Mouse (Mus musculus) embryonic facial prominence, embryonic 13.5 days (tissue): ENCODE results near the gene Zfp423. TPM values are rescaled to one million over a fixed set of nuclear protein-coding genes. Genes with fewer than 3 reads are reported as not detected.

Experiments
- ATAC-seq: fragments of 200-750 bp; cut with Nextera tagmentation; 2 replicates; pipeline ENCODE4 v1.8.0; 2017; ENCODE audit warnings: low read depth; ENCODE audit not compliant: insufficient number of reproducible peaks, insufficient read depth, low FRiP score, low TSS enrichment
- H3K27ac ChIP-seq: fragments of 300-500 bp; sonication (generic); 2 replicates; pipeline ENCODE4 v1.5.1; 2015; ENCODE audit warnings: moderate library complexity, mild to moderate bottlenecking, inconsistent platforms
- H3K27me3 ChIP-seq: fragments of 300-500 bp; sonication (generic); 2 replicates; pipeline ENCODE4 v1.6.1; 2015; ENCODE audit warnings: mild to moderate bottlenecking, inconsistent platforms
- H3K36me3 ChIP-seq: fragments of 300-500 bp; sonication (generic); 2 replicates; pipeline ENCODE4 v1.6.1; 2015; ENCODE audit warnings: mild to moderate bottlenecking, inconsistent platforms
- H3K4me1 ChIP-seq: fragments of 300-500 bp; sonication (generic); 2 replicates; pipeline ENCODE4 v1.6.1; 2015; ENCODE audit warnings: inconsistent platforms
- H3K4me2 ChIP-seq: fragments of 300-500 bp; sonication (generic); 2 replicates; pipeline ENCODE4 v1.6.1; 2015; ENCODE audit warnings: moderate library complexity, mild to moderate bottlenecking, inconsistent platforms
- H3K4me3 ChIP-seq: fragments of 300-500 bp; sonication (generic); 2 replicates; pipeline ENCODE4 v1.5.1; 2015; ENCODE audit warnings: mild to moderate bottlenecking, inconsistent platforms
- H3K9ac ChIP-seq: fragments of 300-500 bp; sonication (generic); 2 replicates; pipeline ENCODE4 v1.6.1; 2015; ENCODE audit warnings: mild to moderate bottlenecking, inconsistent platforms
- H3K9me3 ChIP-seq: fragments of 300-500 bp; sonication (generic); 2 replicates; pipeline ENCODE4 v1.6.1; 2016; ENCODE audit warnings: inconsistent platforms
- WGBS: fragments of 180-500 bp; shearing (Covaris S2); methylation state at CpG from one replicate; pipeline ENCODE4 v1.1.7; 2015; ENCODE audit warnings: mixed read lengths; 5-methylcytosine and 5-hydroxymethylcytosine counted together
- polyA plus RNA-seq: library from polyadenylated mRNA; unstranded; fragments of >200 nt; fragmentation: Nextera tagmentation; extraction: Ambion mirVana; gene quantifications from 2 replicates; pipeline ENCODE4 v1.2.1, GENCODE M21; 2015

Gene Zfp423
- polyA plus RNA-seq, 1 experiment from 2014 or later: 30.5 TPM

DNA sequence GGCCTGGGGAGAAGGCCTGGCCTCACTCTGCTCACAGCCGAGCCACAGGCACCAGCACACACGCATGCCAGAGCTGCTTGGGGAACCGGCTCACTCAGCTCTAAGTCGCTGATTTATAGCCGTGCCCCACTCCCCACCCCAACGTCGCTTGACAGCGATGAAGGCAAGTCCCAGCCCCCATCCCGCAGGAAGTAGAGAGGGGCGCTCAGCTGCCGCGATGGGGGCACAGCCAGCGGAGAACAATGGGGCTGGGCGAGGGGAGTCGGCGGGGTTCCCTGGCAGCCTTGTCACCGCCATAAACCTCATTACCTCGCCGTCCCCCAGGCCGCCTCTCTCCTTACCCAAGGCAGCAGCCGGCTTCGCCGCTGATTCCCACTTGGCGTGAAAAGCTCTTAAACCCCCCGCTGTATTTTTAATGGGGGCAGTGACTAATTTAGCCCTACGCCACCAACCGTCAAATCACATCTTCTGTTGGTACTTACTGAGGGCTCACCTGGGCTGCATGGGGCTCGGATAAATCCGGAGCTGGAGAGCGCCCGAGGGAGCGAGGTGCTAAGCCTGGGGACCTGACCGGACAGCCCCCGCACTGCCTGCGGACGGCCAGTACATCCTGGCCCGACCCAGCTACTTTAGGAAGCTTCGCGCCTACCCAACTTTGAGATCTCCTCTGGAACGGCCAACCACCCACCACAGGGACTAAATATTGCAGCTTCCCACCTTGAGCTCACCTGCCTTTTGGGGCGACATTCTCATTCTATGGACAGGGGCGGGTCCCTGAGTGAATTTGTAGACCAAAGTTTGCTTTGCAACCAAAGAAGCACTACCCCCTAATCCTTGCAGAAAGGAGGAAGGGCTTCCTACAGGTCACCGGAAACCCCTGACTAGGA is 299.1 kb downstream of the Zfp423 start:
- WGBS: 3% methylated on average over 43 of the region's 43 CpGs
- no peak for ATAC-seq
- no peaks in the 10 kb centered on the region for H3K9me3 ChIP-seq
- peak overlapping the region; percentile 31 for H3K4me3 ChIP-seq
- H3K27me3 ChIP-seq: peaks cover 48% of the 10 kb centered on the region
- 0 out of 2 replicates have a peak, but pooled peaks cover under 1% of the 10 kb centered on the region for H3K36me3 ChIP-seq
- peak overlapping the region; percentile 62 for H3K4me2 ChIP-seq
- no peak overlapping the region for H3K27ac ChIP-seq
- peaks cover 47% of the 10 kb centered on the region for H3K4me1 ChIP-seq
- H3K9ac ChIP-seq: peak overlapping the region; percentile 59

DNA sequence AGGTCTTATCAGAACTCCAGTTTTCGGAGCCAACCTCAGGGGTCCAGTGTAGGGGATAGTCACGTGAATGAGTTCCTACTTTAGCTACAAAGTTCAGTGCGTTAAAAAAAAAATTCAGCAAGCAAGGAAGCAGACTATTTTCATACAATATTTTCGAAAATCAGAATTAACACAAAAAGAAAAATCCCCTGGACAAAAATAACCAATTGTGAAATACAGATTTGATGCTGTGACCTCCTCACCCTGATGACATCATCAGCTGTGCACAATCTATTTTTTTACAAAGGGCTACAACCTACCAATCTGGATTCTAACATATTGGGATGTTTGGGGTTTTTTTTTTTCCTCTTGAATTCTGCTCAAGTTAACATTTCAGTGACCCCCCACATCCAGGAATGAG is 301.9 kb downstream of the Zfp423 start:
- Histone ChIP-seq H3K9ac (no peak overlapping the region), H3K4me3 (no peak overlapping the region), H3K27ac (no peak overlapping the region), H3K4me2 (no peak overlapping the region), H3K27me3 (peaks cover 35% of the 10 kb centered on the region), H3K9me3 (no peaks in the 10 kb centered on the region), H3K36me3 (no peaks in the 10 kb centered on the region), H3K4me1 (peaks cover 35% of the 10 kb centered on the region)
- ATAC-seq: no peak
- WGBS: 72% methylated on average over 4 of the region's 4 CpGs

DNA sequence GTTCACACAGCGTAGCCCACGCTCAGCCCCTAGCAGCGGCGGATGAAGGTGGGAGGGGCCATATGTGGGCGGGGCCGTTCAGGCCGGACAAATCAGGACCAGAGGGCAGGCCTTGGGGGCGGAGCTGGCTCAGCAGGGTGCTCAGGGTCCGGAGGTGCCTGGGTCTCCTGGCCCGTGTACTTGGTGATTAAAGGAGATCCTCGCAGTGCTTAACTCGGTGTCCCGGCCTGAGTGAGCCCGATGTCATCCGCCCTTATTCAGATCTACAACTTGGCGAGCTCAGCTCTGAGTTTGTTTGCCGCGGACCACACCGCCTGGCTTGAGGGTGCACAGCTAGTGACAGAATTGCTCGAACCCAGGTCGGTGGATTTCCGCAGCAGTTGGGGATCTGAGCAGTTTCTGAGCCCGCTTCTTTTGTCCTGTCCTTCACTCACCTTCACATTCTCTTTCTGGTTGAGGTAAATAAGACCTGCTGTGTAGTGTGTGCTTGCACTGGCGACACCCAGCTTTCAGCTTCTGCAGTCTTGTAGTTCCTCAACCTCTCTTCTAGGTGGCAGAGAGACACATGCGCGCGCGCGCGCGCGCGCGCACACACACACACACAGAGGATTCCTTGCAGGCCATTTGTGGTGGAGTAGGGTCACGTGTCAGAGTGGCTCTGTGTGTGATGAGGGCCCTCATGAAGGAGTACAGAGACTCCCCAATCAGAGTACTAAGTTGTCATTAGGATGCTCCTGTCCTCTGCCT is 302.7 kb downstream of the Zfp423 start:
- H3K36me3 ChIP-seq: no peaks in the 10 kb centered on the region
- no peaks in the 10 kb centered on the region for H3K9me3 ChIP-seq
- peak; percentile 73 for ATAC-seq
- peak overlapping the region; percentile 75 for H3K4me2 ChIP-seq
- peaks cover 29% of the 10 kb centered on the region for H3K27me3 ChIP-seq
- H3K27ac ChIP-seq: no peak overlapping the region
- H3K4me1 ChIP-seq: peaks cover 31% of the 10 kb centered on the region
- peak overlapping the region; percentile 47 for H3K4me3 ChIP-seq
- WGBS: 6% methylated on average over 35 of the region's 35 CpGs
- H3K9ac ChIP-seq: peak overlapping the region; percentile 56; the same call in 1 of the 2 replicates

DNA sequence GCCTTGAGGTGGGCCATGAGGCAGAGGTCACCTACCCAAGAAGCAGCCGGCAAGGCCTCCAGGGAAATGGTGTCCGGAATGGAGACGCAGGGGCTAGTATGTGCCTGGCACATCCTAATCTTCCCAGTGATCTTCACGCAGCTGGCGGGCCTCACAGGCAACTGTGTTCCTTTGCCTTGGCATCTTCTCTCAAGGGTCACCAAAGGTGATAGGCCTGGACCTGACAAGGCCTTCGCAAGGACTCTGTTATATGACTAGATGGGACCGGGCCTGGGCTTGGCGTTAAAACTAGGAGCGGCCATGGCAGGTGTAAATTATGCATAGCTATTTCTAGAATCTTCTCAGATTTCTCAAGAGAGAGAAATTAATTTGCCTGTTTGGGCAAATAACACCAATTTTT is 303.4 kb downstream of the Zfp423 start:
- H3K4me2 ChIP-seq: peak overlapping the region; percentile 75
- no peak overlapping the region for H3K9ac ChIP-seq
- no peaks in the 10 kb centered on the region for H3K9me3 ChIP-seq
- peaks cover 24% of the 10 kb centered on the region for H3K4me1 ChIP-seq
- ATAC-seq: no peak
- no peak overlapping the region for H3K27ac ChIP-seq
- 80% methylated on average over 9 of the region's 9 CpGs for WGBS
- peaks cover 22% of the 10 kb centered on the region for H3K27me3 ChIP-seq
- H3K4me3 ChIP-seq: no peak overlapping the region
- no peaks in the 10 kb centered on the region for H3K36me3 ChIP-seq

DNA sequence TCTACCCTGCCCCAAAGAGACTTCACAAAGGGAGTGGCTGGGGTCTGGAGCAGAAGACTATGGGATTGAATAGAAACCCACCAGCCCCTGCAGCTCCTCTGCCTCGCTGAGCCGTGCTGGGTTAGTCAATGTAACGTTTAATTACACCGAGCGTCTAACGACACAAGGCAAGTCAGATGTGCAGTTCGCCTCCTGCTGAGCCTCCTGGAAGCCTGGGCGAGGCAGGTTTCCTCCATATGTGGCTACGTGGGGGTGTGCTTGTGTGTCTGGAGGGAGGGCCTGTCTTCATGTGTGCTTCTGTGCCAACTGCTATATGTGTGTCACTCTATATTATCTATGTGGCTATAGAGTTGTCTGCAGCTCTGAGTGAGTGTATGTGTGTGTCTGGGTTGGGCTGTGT is 311.6 kb downstream of the Zfp423 start:
- H3K4me2 ChIP-seq: no peak overlapping the region
- H3K27me3 ChIP-seq: no peaks in the 10 kb centered on the region
- no peak overlapping the region for H3K27ac ChIP-seq
- no peaks in the 10 kb centered on the region for H3K36me3 ChIP-seq
- 66% methylated on average over 9 of the region's 9 CpGs for WGBS
- H3K9ac ChIP-seq: no peak overlapping the region
- peaks cover 29% of the 10 kb centered on the region for H3K4me1 ChIP-seq
- no peaks in the 10 kb centered on the region for H3K9me3 ChIP-seq
- no peak for ATAC-seq
- H3K4me3 ChIP-seq: no peak overlapping the region

DNA sequence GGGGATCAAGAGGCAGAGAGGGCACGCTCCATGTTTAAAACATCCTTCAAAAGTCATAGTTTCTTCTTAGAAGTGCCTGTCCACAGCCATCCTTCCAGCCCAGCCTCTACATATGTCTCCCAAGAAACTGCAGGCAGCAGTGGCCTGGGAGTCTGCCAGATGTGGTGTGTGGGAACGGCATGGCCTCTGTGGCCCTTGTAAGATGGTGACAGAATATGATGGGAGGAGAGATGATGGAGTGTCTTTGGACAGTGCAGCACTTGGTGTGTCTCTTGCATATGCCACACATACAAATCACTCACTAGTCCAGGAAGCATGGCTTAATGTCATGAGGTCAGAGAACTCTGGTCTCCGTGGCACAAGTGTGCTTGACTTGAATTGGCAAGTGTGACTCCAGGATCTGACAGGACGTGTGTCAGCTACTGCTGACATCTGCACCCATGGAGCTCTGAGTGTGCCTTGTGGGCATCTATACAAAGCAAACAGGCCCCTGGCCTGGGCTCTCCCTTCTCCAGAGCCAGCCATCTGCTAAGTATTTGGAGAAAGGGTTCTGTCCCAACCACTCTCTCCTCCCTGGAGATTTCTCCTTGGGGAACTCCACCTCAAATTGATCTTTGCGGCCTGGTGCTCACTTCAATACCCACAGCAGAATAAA is 313.4 kb downstream of the Zfp423 start:
- Histone ChIP-seq H3K9ac (no peak overlapping the region), H3K4me3 (no peak overlapping the region), H3K27me3 (no peaks in the 10 kb centered on the region), H3K36me3 (no peaks in the 10 kb centered on the region), H3K9me3 (no peaks in the 10 kb centered on the region), H3K4me2 (0 out of 2 replicates have a peak overlapping the region, but pooled peaks have one; percentile 39), H3K4me1 (peaks cover 29% of the 10 kb centered on the region), H3K27ac (peak overlapping the region; percentile 90)
- 57% methylated on average over 5 of the region's 5 CpGs for WGBS
- no peak for ATAC-seq

DNA sequence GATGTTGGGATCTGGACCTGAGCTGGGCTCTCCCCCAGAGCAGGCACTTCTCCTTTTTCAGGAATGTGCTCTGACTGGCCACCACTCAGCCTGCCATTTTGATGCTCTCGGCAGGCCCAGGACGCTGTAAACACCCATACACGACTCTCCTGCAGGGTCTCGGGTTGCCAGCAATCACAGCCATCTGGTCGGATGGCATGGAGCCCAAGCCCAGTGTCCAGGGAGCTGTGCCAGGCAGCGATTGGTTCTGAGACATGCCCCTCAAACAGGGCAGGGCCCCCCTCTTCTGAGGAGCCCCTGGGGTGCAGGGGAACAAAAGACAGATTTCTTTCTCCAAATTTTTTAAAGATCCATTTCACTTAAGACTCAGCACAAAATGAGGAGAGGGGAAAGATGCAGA is 314.0 kb downstream of the Zfp423 start:
- Histone ChIP-seq H3K36me3 (no peaks in the 10 kb centered on the region), H3K4me2 (peak overlapping the region; percentile 39), H3K27ac (peak overlapping the region; percentile 90), H3K4me3 (no peak overlapping the region), H3K4me1 (peaks cover 29% of the 10 kb centered on the region), H3K27me3 (no peaks in the 10 kb centered on the region), H3K9me3 (no peaks in the 10 kb centered on the region), H3K9ac (no peak overlapping the region)
- ATAC-seq: peak; percentile 63
- 16% methylated on average over 6 of the region's 6 CpGs for WGBS

DNA sequence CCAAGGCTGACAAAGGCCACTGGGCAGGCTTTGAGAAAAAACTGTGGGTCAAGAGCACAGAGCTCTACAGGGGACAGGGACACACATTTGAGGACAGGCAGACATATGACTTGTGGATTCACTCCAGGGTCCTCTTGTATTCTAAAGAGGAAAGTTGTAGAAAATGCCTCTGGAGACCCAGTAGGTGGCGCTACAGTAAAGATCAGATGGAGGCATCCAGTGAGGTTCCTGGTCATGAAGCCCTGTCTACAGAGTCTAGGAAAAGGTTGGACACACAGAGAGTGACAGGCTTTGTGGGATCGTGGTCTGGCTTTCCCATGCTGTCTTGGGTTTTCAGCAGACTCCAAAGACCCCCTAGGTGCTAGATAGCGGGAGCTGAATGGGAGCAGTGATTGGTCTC is 318.5 kb downstream of the Zfp423 start:
- no peak overlapping the region for H3K4me2 ChIP-seq
- H3K9me3 ChIP-seq: no peaks in the 10 kb centered on the region
- H3K9ac ChIP-seq: no peak overlapping the region
- H3K4me3 ChIP-seq: no peak overlapping the region
- 41% methylated on average over 3 of the region's 3 CpGs for WGBS
- no peak for ATAC-seq
- H3K4me1 ChIP-seq: peaks cover 15% of the 10 kb centered on the region
- no peak overlapping the region for H3K27ac ChIP-seq
- H3K36me3 ChIP-seq: no peaks in the 10 kb centered on the region
- no peaks in the 10 kb centered on the region for H3K27me3 ChIP-seq

DNA sequence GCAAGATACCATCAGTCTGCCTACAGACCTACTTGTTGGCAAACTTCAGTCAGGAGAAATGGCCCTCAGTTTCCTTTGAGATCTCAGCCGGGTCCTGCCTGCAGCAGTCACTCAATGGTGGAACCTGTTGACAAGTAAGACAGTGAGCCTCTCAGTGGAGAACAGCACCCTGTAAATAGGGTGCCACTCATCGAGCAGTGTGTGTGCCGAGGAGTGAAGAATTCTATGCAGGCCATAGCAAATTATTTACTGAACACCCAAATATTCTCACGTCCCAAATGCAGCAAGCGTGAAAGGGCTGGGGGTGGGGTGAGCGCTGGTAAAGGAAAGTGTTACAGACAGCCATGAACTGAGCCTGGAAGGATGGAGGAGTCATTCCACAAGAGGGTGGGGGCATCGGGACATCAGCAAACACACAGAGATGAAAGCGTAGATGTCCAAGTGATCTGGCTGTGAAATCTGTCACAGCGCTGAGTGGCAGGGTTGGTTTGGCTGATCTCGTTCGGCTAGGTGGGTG is 323.1 kb downstream of the Zfp423 start:
- Histone ChIP-seq H3K27ac (no peak overlapping the region), H3K4me1 (no peaks in the 10 kb centered on the region), H3K27me3 (no peaks in the 10 kb centered on the region), H3K4me3 (no peak overlapping the region), H3K36me3 (no peaks in the 10 kb centered on the region), H3K4me2 (no peak overlapping the region), H3K9me3 (no peaks in the 10 kb centered on the region), H3K9ac (no peak overlapping the region)
- no peak for ATAC-seq
- WGBS: 80% methylated on average over 11 of the region's 11 CpGs

DNA sequence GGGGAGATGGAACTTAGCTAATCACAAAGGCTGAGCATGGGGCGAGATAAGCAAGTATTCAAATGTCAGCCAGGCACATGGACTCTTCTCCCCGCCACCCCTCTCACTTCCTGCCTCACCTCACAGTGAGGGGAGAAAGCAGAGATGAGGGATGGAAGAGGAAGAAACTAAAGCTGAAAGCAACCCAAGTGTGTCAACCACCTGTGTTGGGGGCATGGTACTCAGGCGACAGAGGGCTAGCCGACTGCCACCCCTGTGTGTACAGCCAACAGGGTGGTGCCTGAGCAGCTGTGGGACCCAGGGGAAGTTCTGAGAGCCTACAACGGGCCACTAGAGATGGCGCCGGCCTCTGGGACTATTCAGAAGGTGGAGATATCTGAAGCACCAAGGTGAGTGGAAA is 327.6 kb downstream of the Zfp423 start:
- no peak overlapping the region for H3K4me2 ChIP-seq
- no peak overlapping the region for H3K4me3 ChIP-seq
- H3K27me3 ChIP-seq: no peaks in the 10 kb centered on the region
- WGBS: 86% methylated on average over 7 of the region's 7 CpGs
- H3K4me1 ChIP-seq: peaks cover 10% of the 10 kb centered on the region
- no peak for ATAC-seq
- no peaks in the 10 kb centered on the region for H3K36me3 ChIP-seq
- H3K9me3 ChIP-seq: no peaks in the 10 kb centered on the region
- no peak overlapping the region for H3K9ac ChIP-seq
- H3K27ac ChIP-seq: no peak overlapping the region

DNA sequence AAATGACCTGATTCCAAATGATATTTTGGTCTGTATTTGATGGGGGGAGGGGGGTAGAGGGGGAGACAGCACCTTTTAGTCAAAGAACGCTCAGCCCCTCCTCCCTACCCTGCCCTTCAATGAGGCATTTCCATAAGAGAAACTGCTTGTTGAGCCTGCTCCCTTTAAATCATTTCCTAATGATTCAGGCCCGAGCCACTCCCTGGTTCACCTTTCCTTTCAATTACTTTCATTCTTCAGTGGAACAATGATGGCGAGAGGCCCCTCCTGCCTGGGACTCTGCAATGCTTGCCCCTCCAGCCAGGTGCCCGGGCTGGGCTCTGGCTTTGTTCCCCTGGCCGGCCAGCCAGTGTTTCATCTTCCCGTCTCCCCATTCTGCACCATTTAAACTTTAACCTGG is 329.7 kb downstream of the Zfp423 start:
- Histone ChIP-seq H3K4me1 (peaks cover 10% of the 10 kb centered on the region), H3K9ac (no peak overlapping the region), H3K27me3 (no peaks in the 10 kb centered on the region), H3K27ac (no peak overlapping the region), H3K36me3 (no peaks in the 10 kb centered on the region), H3K4me2 (no peak overlapping the region), H3K4me3 (no peak overlapping the region), H3K9me3 (no peaks in the 10 kb centered on the region)
- no peak for ATAC-seq
- WGBS: 39% methylated on average over 6 of the region's 6 CpGs
